Mouse (Mus musculus) spleen, adult 2 months (tissue): ENCODE results near the gene Clic1. TPM values are rescaled to one million over a fixed set of nuclear protein-coding genes. Genes with fewer than 3 reads are reported as not detected.
A peak's percentile ranks its signal among the peaks of the same experiment; 100 is the strongest.

Source experiments
- DNase-seq, 2 experiments: peaks; one replicate each; pipeline versions ENCODE4 v3.0.0 to v3.0.0-alpha.2; 2012 to 2021; ENCODE audit warnings: low spot score in 2 of 2, low read depth in 1 of 2
- H3K27ac ChIP-seq: fragments of 200-500 bp; 2 replicates; pipeline ENCODE4 v1.5.1; 2012; ENCODE audit warnings: low read length, inconsistent platforms; ENCODE audit not compliant: insufficient read depth
- H3K27me3 ChIP-seq: fragments of 200-500 bp; 2 replicates; pipeline ENCODE4 v1.6.1; 2012; ENCODE audit warnings: mild to moderate bottlenecking, moderate library complexity, low read length, inconsistent platforms; ENCODE audit not compliant: control insufficient read depth, insufficient read depth
- H3K36me3 ChIP-seq: fragments of 200-500 bp; 2 replicates; pipeline ENCODE4 v1.6.1; 2012; ENCODE audit warnings: mild to moderate bottlenecking, low read length, inconsistent platforms; ENCODE audit not compliant: control insufficient read depth, insufficient read depth
- H3K4me1 ChIP-seq: fragments of 200-500 bp; 2 replicates; pipeline ENCODE4 v1.6.1; 2011; ENCODE audit warnings: inconsistent platforms; ENCODE audit not compliant: control insufficient read depth, insufficient read depth, insufficient read length
- H3K4me3 ChIP-seq: fragments of 200-500 bp; 2 replicates; pipeline ENCODE4 v1.5.1; 2011; ENCODE audit warnings: mild to moderate bottlenecking, inconsistent platforms; ENCODE audit not compliant: insufficient read depth, insufficient read length; ENCODE audit errors: extremely low read depth
- CTCF ChIP-seq: fragments of 200-500 bp; IDR thresholded peaks from 2 replicates; pipeline ENCODE4 v1.5.1; 2011; ENCODE audit warnings: mild to moderate bottlenecking, inconsistent platforms; ENCODE audit not compliant: insufficient read depth, insufficient read length, insufficient replicate concordance; ENCODE audit errors: extremely low read depth
- POLR2A ChIP-seq: fragments of 200-500 bp; IDR thresholded peaks from 2 replicates; pipeline ENCODE4 v1.6.1; 2011; ENCODE audit warnings: low read depth, low read length, inconsistent platforms
- WGBS: fragments of 180-500 bp; shearing (Covaris S2); methylation state at CpG from one replicate; pipeline ENCODE4 v1.1.7; 2018; 5-methylcytosine and 5-hydroxymethylcytosine counted together
- polyA plus RNA-seq: library from polyadenylated mRNA; depleted of rRNA; stranded (reverse); fragments of >200 nt; gene quantifications from 2 replicates; pipeline ENCODE4 v1.2.3, GENCODE M21; 2012; rRNA removed

Gene Clic1
- polyA plus RNA-seq, 1 experiment: 123 TPM

GRCm38 (mm10) chr17:35104079-35104478, 54.3 kb downstream of the Clic1 start:
- TF ChIP-seq CTCF (no peak), POLR2A (no peak)
- 89% methylated on average over 7 of the region's 7 CpGs for WGBS
- DNase-seq: no peak
- H3K36me3 ChIP-seq: peaks cover 28% of the 10 kb centered on the region
- no peak overlapping the region for H3K4me3 ChIP-seq
- H3K27ac ChIP-seq: no peak overlapping the region
- no peaks in the 10 kb centered on the region for H3K27me3 ChIP-seq
- H3K4me1 ChIP-seq: no peaks in the 10 kb centered on the region

GRCm38 (mm10) chr17:35104754-35105153, 55.0 kb downstream of the Clic1 start:
- no peak overlapping the region for H3K27ac ChIP-seq
- H3K4me3 ChIP-seq: no peak overlapping the region
- H3K36me3 ChIP-seq: peaks cover 23% of the 10 kb centered on the region
- no peak for TF ChIP-seq CTCF
- TF ChIP-seq POLR2A: no peak
- no peaks in the 10 kb centered on the region for H3K4me1 ChIP-seq
- WGBS: 79% methylated on average over 6 of the region's 6 CpGs
- no peaks in the 10 kb centered on the region for H3K27me3 ChIP-seq
- DNase-seq: no peak

GRCm38 (mm10) chr17:35105740-35106389, 56.1 kb downstream of the Clic1 start:
- Histone ChIP-seq H3K4me3 (no peak overlapping the region), H3K27ac (no peak overlapping the region), H3K4me1 (no peaks in the 10 kb centered on the region), H3K27me3 (no peaks in the 10 kb centered on the region), H3K36me3 (peaks cover 15% of the 10 kb centered on the region)
- no peak for DNase-seq
- TF ChIP-seq POLR2A: no peak
- peak; percentile 46; the same call in 1 of the 2 replicates for TF ChIP-seq CTCF
- 31% methylated on average over 13 of the region's 13 CpGs for WGBS

GRCm38 (mm10) chr17:35106522-35106921, 56.8 kb downstream of the Clic1 start:
- Histone ChIP-seq H3K4me1 (no peaks in the 10 kb centered on the region), H3K27ac (no peak overlapping the region), H3K36me3 (peaks cover 9% of the 10 kb centered on the region), H3K27me3 (no peaks in the 10 kb centered on the region), H3K4me3 (no peak overlapping the region)
- no peak for DNase-seq
- WGBS: 86% methylated on average over 3 of the region's 3 CpGs
- TF ChIP-seq CTCF (no peak), POLR2A (no peak)

- no peak for TF ChIP-seq POLR2A
- no peak for TF ChIP-seq CTCF
- Histone ChIP-seq H3K36me3 (no peaks in the 10 kb centered on the region; the same call in 1 of the 2 replicates), H3K4me1 (no peaks in the 10 kb centered on the region), H3K27me3 (no peaks in the 10 kb centered on the region), H3K27ac (no peak within 1 kb of the TSS), H3K4me3 (no peak within 1 kb of the TSS)
- 88% methylated on average over 6 of the region's 6 CpGs for WGBS
- DNase-seq: no peak
These were observed 58.3 kb downstream of the Clic1 start, which contains the start of gene Ly6g5c for GRCm38 (mm10) chr17:35108097-35108496. Gene Ly6g5c, plus strand, starts transcription at chr17:35108279.

Other genes starting within 250 kb of the Clic1 start
- 3.7 and 5.4 TPM in 2 replicates for gene Cyp21a1, start 245.4 kb upstream of the Clic1 start, polyA plus RNA-seq
- gene Stk19, start 213.0 kb upstream of the Clic1 start, polyA plus RNA-seq: 31.6 and 37.7 TPM in 2 replicates
- 54.2 and 68.3 TPM in 2 replicates for gene Dxo, start 212.9 kb upstream of the Clic1 start, polyA plus RNA-seq
- 81.7 and 110 TPM in 2 replicates for gene Skiv2l, start 199.8 kb upstream of the Clic1 start, polyA plus RNA-seq
- gene Nelfe, start 199.6 kb upstream of the Clic1 start, polyA plus RNA-seq: 14.1 and 15.0 TPM in 2 replicates
- gene Cfb, start 187.4 kb upstream of the Clic1 start, polyA plus RNA-seq: 22.8 and 25.3 TPM in 2 replicates
- gene Zbtb12, start 170.5 kb upstream of the Clic1 start, polyA plus RNA-seq: 12.0 and 13.1 TPM in 2 replicates
- gene Gm20547, start 167.9 kb upstream of the Clic1 start, polyA plus RNA-seq: 0.04 TPM in 1 of 2 replicates, not detected in the other
- gene C2, start 151.7 kb upstream of the Clic1 start, polyA plus RNA-seq: 15.9 and 16.0 TPM in 2 replicates
- 200 and 246 TPM in 2 replicates for gene Ehmt2, start 151.5 kb upstream of the Clic1 start, polyA plus RNA-seq
- gene Slc44a4, start 135.5 kb upstream of the Clic1 start, polyA plus RNA-seq: 0.05 and 0.08 TPM in 2 replicates
- 45.8 and 47.5 TPM in 2 replicates for gene Neu1, start 118.7 kb upstream of the Clic1 start, polyA plus RNA-seq
- 7.6 and 12.5 TPM in 2 replicates for gene Hspa1b, start 90.7 kb upstream of the Clic1 start, polyA plus RNA-seq
- not detected in 2 replicates for gene Gm20481, start 80.1 kb upstream of the Clic1 start, polyA plus RNA-seq
- gene Hspa1a, start 77.8 kb upstream of the Clic1 start, polyA plus RNA-seq: 4.2 and 6.7 TPM in 2 replicates
- 0.05 and 0.06 TPM in 2 replicates for gene Hspa1l, start 77.3 kb upstream of the Clic1 start, polyA plus RNA-seq
- gene Lsm2, start 68.1 kb upstream of the Clic1 start, polyA plus RNA-seq: 60.7 and 65.2 TPM in 2 replicates
- gene Vars, start 49.0 kb upstream of the Clic1 start, polyA plus RNA-seq: 489 and 697 TPM in 2 replicates
- gene Vwa7, start 33.4 kb upstream of the Clic1 start, polyA plus RNA-seq: 0.72 and 0.90 TPM in 2 replicates
- 7.3 and 14.7 TPM in 2 replicates for gene Sapcd1, start 21.9 kb upstream of the Clic1 start, polyA plus RNA-seq
- 8.6 and 9.5 TPM in 2 replicates for gene Msh5, start 3.2 kb upstream of the Clic1 start, polyA plus RNA-seq
- gene Ddah2, start 9.1 kb downstream of the Clic1 start, polyA plus RNA-seq: 18.4 and 18.9 TPM in 2 replicates
- 0.47 and 0.59 TPM in 2 replicates for gene Ly6g6c, start 15.4 kb downstream of the Clic1 start, polyA plus RNA-seq
- 4.8 and 5.6 TPM in 2 replicates for gene Mpig6b, start 16.2 kb downstream of the Clic1 start, polyA plus RNA-seq
- gene Ly6g6e, start 26.9 kb downstream of the Clic1 start, polyA plus RNA-seq: 0.31 and 0.39 TPM in 2 replicates
- 1.3 and 1.8 TPM in 2 replicates for gene Ly6g6d, start 28.1 kb downstream of the Clic1 start, polyA plus RNA-seq
- 7.8 and 9.7 TPM in 2 replicates for gene Ly6g6f, start 35.6 kb downstream of the Clic1 start, polyA plus RNA-seq
- 119 and 154 TPM in 2 replicates for gene Abhd16a, start 39.3 kb downstream of the Clic1 start, polyA plus RNA-seq
- not detected in 2 replicates for gene Ly6g5c, start 58.3 kb downstream of the Clic1 start, polyA plus RNA-seq
- 2.4 and 2.9 TPM in 2 replicates for gene Ly6g5b, start 65.5 kb downstream of the Clic1 start, polyA plus RNA-seq
- 20.9 and 29.9 TPM in 2 replicates for gene Gpank1, start 71.5 kb downstream of the Clic1 start, polyA plus RNA-seq
- gene Csnk2b, start 72.1 kb downstream of the Clic1 start, polyA plus RNA-seq: 176 and 238 TPM in 2 replicates
- gene D17H6S53E, start 76.4 kb downstream of the Clic1 start, polyA plus RNA-seq: 6.8 and 10.0 TPM in 2 replicates
- 0.12 and 0.18 TPM in 2 replicates for gene Apom, start 82.1 kb downstream of the Clic1 start, polyA plus RNA-seq
- gene Bag6, start 85.2 kb downstream of the Clic1 start, polyA plus RNA-seq: 166 and 202 TPM in 2 replicates
- gene Prrc2a, start 114.9 kb downstream of the Clic1 start, polyA plus RNA-seq: 362 and 462 TPM in 2 replicates
- gene Aif1, start 126.1 kb downstream of the Clic1 start, polyA plus RNA-seq: 8.3 and 10.2 TPM in 2 replicates
- gene Lst1, start 138.5 kb downstream of the Clic1 start, polyA plus RNA-seq: 109 and 112 TPM in 2 replicates
- gene Ltb, start 144.5 kb downstream of the Clic1 start, polyA plus RNA-seq: 531 and 756 TPM in 2 replicates
- gene Tnf, start 152.0 kb downstream of the Clic1 start, polyA plus RNA-seq: 7.5 and 13.2 TPM in 2 replicates
- 24.8 and 26.8 TPM in 2 replicates for gene Lta, start 155.4 kb downstream of the Clic1 start, polyA plus RNA-seq
- gene Gm16181, start 170.9 kb downstream of the Clic1 start, polyA plus RNA-seq: 0.34 TPM in 1 of 2 replicates, not detected in the other
- gene Atp6v1g2, start 183.7 kb downstream of the Clic1 start, polyA plus RNA-seq: 5.0 TPM in 2 replicates
- gene Nfkbil1, start 185.8 kb downstream of the Clic1 start, polyA plus RNA-seq: 16.9 and 29.1 TPM in 2 replicates
- 284 and 323 TPM in 2 replicates for gene Ddx39b, start 191.8 kb downstream of the Clic1 start, polyA plus RNA-seq
- 1,148 and 1,488 TPM in 2 replicates for gene H2-D1, start 212.8 kb downstream of the Clic1 start, polyA plus RNA-seq